Mouse (Mus musculus) C2C12 (cell line): ENCODE results near the gene Cep41. TPM values are rescaled to one million over a fixed set of nuclear protein-coding genes. Genes with fewer than 3 reads are reported as not detected.
A peak's percentile ranks its signal among the peaks of the same experiment; 100 is the strongest.

ENCODE experiments used
- H3K27me3 ChIP-seq: one replicate; pipeline ENCODE4 v1.6.1; 2011; ENCODE audit not compliant: control insufficient read depth, insufficient read depth, insufficient read length
- H3K36me3 ChIP-seq: one replicate; pipeline ENCODE4 v1.6.1; 2011; ENCODE audit not compliant: control insufficient read depth, insufficient read depth
- H3K4me3 ChIP-seq: one replicate; pipeline ENCODE4 v1.5.1; 2011; ENCODE audit warnings: mild to moderate bottlenecking, control low read depth; ENCODE audit not compliant: poor library complexity, insufficient read depth, severe bottlenecking
- H3K79me2 ChIP-seq: one replicate; pipeline ENCODE4 v1.6.1; 2011; ENCODE audit not compliant: control insufficient read depth, insufficient read depth
- H3K79me3 ChIP-seq: one replicate; pipeline ENCODE4 v1.6.1; 2011; ENCODE audit warnings: low read depth, control low read depth
- H3ac ChIP-seq: one replicate; pipeline ENCODE3; 2011; ENCODE audit warnings: low read depth; ENCODE audit not compliant: control insufficient read depth, insufficient read length
- CEBPB ChIP-seq: IDR thresholded peaks from one replicate; pipeline ENCODE4 v1.6.1; 2011; ENCODE audit warnings: low read depth, mild to moderate bottlenecking, control low read depth, moderate library complexity
- CTCF ChIP-seq: IDR thresholded peaks from one replicate; pipeline ENCODE4 v1.5.1; 2011; ENCODE audit not compliant: control insufficient read depth, insufficient read depth, insufficient read length
- FOSL1 ChIP-seq: IDR thresholded peaks from one replicate; pipeline ENCODE4 v1.8.0; 2011; ENCODE audit warnings: mild to moderate bottlenecking, low read length; ENCODE audit not compliant: poor library complexity, insufficient read depth, severe bottlenecking
- MAX ChIP-seq: IDR thresholded peaks from one replicate; pipeline ENCODE4 v1.6.1; 2011; ENCODE audit warnings: mild to moderate bottlenecking, control low read depth
- MYOD1 ChIP-seq: IDR thresholded peaks from one replicate; pipeline ENCODE4 v1.6.1; 2011; ENCODE audit warnings: low read depth; ENCODE audit not compliant: control insufficient read depth, insufficient read length
- MYOG ChIP-seq: IDR thresholded peaks from one replicate; pipeline ENCODE4 v1.6.1; 2011; ENCODE audit not compliant: control insufficient read depth, insufficient read length; ENCODE audit errors: extremely low read depth
- USF1 ChIP-seq: IDR thresholded peaks from one replicate; pipeline ENCODE4 v1.6.1; 2011; ENCODE audit warnings: low read depth, mild to moderate bottlenecking, control low read depth, moderate library complexity
- polyA plus RNA-seq: library from polyadenylated mRNA; unstranded; fragments of >200 nt; fragmentation: generic; extraction: Trizol; gene quantifications from one replicate; pipeline ENCODE4 v1.2.1, GENCODE M21; 2012; ENCODE audit warnings: missing spikeins

The Cep41 gene
- polyA plus RNA-seq, 1 experiment: 5.4 TPM

DNA sequence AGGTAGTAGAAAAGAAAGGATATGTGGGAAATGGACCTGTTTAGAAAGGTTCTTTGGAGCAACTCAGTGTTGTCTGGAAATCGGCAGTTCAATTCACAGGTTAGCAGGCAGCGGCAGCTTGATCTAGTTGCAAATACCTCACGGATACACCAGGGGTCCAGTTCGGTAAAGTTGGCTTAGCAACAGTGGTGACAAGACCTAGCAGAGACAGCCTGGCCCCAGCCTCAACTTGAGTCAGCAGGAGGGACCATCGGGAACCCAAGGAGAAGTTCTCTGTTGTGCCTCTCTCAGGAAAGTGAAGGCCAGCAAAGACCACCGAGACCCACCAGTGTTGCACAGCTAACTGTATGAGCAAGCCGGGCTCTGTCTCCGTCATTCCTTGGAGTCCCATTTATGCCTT is 1.6 kb upstream of the Cep41 start:
- Histone ChIP-seq H3K4me3 (no peak overlapping the region), H3K27me3 (no peaks in the 10 kb centered on the region), H3K79me2 (no peaks in the 10 kb centered on the region), H3ac (no peak overlapping the region), H3K36me3 (no peaks in the 10 kb centered on the region), H3K79me3 (no peaks in the 10 kb centered on the region)
- no peak for TF ChIP-seq FOSL1
- TF ChIP-seq CTCF: no peak
- no peak for TF ChIP-seq MYOD1
- no peak for TF ChIP-seq MAX
- no peak for TF ChIP-seq USF1
- no peak for TF ChIP-seq CEBPB
- no peak for TF ChIP-seq MYOG

DNA sequence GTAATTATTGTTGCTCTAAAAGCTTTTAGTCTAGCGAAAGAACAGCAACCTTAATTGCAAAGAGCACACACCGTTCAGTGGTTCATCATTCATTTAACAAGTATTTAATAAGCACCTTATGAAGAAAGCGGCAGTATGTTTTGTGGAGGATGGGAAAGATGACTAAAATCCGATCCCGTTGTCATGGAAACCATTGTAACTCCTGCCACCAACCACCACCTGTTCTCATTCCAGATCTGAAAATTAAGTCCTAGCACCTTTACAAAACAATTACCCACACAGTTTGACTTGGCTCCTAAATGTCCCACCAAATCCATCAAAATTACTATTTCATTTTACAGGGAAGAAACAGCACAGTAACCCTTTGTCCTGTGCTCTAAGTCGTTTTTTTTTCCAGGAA is 660 bp upstream of the Cep41 start:
- TF ChIP-seq USF1 (no peak), CTCF (no peak), MYOG (no peak), CEBPB (no peak), MAX (no peak), FOSL1 (no peak), MYOD1 (no peak)
- Histone ChIP-seq H3K79me3 (no peaks in the 10 kb centered on the region), H3K4me3 (no peak overlapping the region), H3K36me3 (no peaks in the 10 kb centered on the region), H3K79me2 (no peaks in the 10 kb centered on the region), H3K27me3 (no peaks in the 10 kb centered on the region), H3ac (no peak overlapping the region)

DNA sequence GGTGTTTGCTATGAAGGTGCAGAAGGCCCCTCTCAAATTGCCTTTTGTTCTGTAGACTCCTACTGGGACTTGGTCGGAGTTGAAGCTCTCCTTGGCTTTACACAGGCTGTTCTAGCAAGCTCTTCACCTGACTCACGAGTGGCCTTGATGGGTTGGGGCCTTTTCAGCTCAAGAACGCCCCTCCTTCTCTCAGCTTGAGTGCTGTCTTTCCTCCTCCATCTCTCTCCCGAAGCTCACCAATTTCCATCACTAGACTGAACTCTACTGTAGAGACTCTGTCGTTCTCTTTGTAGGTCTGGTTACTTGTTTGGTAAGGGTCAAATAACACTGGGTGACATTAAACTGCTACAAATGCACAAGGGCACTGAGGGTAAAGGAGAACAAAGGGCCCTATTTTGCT is 723 bp downstream of the Cep41 start:
- Histone ChIP-seq H3K4me3 (peak overlapping the region; percentile 49), H3ac (peak overlapping the region; percentile 26), H3K79me3 (no peaks in the 10 kb centered on the region), H3K27me3 (no peaks in the 10 kb centered on the region), H3K36me3 (no peaks in the 10 kb centered on the region), H3K79me2 (no peaks in the 10 kb centered on the region)
- TF ChIP-seq MAX (no peak), FOSL1 (no peak), CTCF (no peak), CEBPB (no peak), MYOG (no peak), MYOD1 (no peak)

DNA sequence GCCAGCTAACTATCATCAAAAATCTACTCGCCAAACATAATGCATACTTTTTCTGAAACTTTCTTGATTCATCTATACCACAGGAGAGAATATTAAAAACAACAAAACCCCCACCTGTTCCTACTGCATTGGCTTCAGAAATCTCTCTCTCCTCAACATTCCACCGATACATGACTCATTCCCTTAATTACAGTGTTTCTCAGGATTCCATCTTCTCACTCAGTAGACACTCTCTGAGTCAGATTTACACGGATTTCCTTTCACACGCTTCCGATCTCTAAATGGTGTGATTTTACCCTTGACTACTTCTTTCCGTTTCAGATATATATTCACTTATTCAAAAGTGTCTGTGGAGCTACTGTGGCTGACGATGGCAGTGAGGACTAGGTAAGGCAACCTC is 6.4 kb downstream of the Cep41 start:
- Histone ChIP-seq H3K79me3 (no peaks in the 10 kb centered on the region), H3ac (peak overlapping the region; percentile 42), H3K4me3 (no peak overlapping the region), H3K27me3 (no peaks in the 10 kb centered on the region), H3K36me3 (no peaks in the 10 kb centered on the region), H3K79me2 (no peaks in the 10 kb centered on the region)
- TF ChIP-seq USF1 (no peak), MYOG (no peak), MYOD1 (peak; percentile 82), MAX (peak; percentile 17), FOSL1 (peak; percentile 92)

DNA sequence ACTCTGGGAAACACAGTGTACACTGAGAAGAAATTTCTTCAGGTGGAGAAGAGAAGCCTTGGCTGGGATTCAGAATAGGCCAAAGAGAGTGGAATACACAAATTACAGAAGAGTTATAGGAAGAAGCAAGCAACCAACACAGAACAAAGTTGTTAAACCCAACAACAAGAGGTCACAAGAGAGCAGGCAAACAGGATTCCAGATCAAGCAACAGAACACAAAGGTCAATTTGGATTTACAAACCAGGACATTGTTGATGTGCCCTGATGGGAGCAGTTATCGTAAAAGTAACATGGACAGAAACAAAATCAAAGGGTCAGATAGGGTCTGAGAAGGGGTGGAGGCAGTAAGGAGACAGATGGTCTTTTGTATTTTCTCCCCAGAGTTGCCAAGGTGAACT is 9.0 kb downstream of the Cep41 start:
- TF ChIP-seq CTCF: no peak
- no peak for TF ChIP-seq MYOD1
- TF ChIP-seq MYOG: no peak
- no peak for TF ChIP-seq CEBPB
- no peak for TF ChIP-seq USF1
- no peak for TF ChIP-seq FOSL1
- TF ChIP-seq MAX: no peak
- H3ac ChIP-seq: no peak overlapping the region
- no peaks in the 10 kb centered on the region for H3K79me3 ChIP-seq
- no peaks in the 10 kb centered on the region for H3K79me2 ChIP-seq
- H3K36me3 ChIP-seq: no peaks in the 10 kb centered on the region
- H3K4me3 ChIP-seq: no peak overlapping the region
- no peaks in the 10 kb centered on the region for H3K27me3 ChIP-seq
